Mouse (Mus musculus): Measurements from ENCODE around the gene Palld. TPM values are rescaled to one million over a fixed set of nuclear protein-coding genes. Genes with fewer than 3 reads are reported as not detected.

The Palld gene
- total and polyA plus RNA-seq, 3 experiments, result 0.87 to 7.1 (median 2.6) TPM

DNA sequence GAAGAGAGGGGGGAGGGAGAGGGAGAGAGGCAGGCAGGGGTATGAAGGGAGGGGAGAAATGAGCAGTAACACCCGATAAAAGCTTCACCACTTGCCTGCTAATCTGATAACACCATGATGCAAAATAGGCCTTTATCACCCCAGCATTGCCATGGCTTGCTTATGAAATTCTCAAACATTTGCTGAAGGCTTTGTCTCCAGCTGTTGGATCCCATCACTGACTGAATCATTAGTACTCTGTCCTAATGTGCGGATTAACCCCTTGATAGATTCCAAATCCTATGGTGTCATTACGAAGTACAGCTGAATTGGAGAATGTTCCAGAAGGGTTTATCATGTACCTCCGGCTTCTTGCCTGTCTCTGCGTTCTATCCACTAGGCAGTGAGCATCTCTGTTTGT is 55.0 kb downstream of the Palld start:
- H3K27me3 ChIP-seq (replicated peaks), result no peaks in the 10 kb centered on the region
- H3K4me3 ChIP-seq (replicated peaks in 1 of 3; ENCODE audit: low read depth in 2 of 3, low read length in 2 of 3, poor library complexity in 1 of 3), result no peak overlapping the region
- H3K4me1 ChIP-seq (ENCODE audit: control insufficient read depth in 1 of 2, insufficient read depth in 2 of 2), result no peaks in the 10 kb centered on the region
- H3K79me2 ChIP-seq (replicated peaks; ENCODE audit: control insufficient read depth, extremely low read depth, insufficient read depth, poor library complexity, severe bottlenecking), result no peaks in the 10 kb centered on the region
- H3K9me3 ChIP-seq (replicated peaks; ENCODE audit: low read length), result peaks cover 4% of the 10 kb centered on the region
- dilution Hi-C loops (cut with MboI; ENCODE audit: extremely low pct_ligation_motif_present, extremely low pct_unique_long_range_greater_than_20kb, low sequenced_read_pairs), result no loop called here
- in situ Hi-C loops (cut with MboI; ENCODE audit: low pct_ligation_motif_present, low pct_unique_long_range_greater_than_20kb, low sequenced_read_pairs), result no loop called here
- no peak overlapping the region for H3K4me2 ChIP-seq (ENCODE audit: insufficient read depth, low read depth, poor library complexity, severe bottlenecking)
- H3K36me3 ChIP-seq (replicated peaks in 1 of 2; ENCODE audit: control insufficient read depth in 1 of 2, insufficient read depth in 1 of 2, low read length in 1 of 2), result no peaks in the 10 kb centered on the region
- TF ChIP-seq USF1 (IDR thresholded peaks at IDR 0.05; ENCODE audit: low read depth, low read length) (no peak), BHLHE40 (IDR thresholded peaks at IDR 0.05; ENCODE audit: low read depth, low read length) (no peak), NELFE (IDR thresholded peaks at IDR 0.05; ENCODE audit: low read depth, low read length) (no peak), NRF1 (IDR thresholded peaks at IDR 0.05; ENCODE audit: low read depth, low read length) (no peak), POLR2A (IDR thresholded peaks at IDR 0.05; ENCODE audit: low read depth, low read length) (no peak), MYC (IDR thresholded peaks at IDR 0.05; ENCODE audit: low read depth, low read length) (no peak), USF2 (conservative IDR thresholded peaks at IDR 0.05; ENCODE audit: low read depth, low read length) (no peak), ZC3H11A (IDR thresholded peaks at IDR 0.05; ENCODE audit: low read depth, low read length) (no peak), TBP (conservative IDR thresholded peaks at IDR 0.05; ENCODE audit: low read depth, low read length) (no peak), ZKSCAN1 (IDR thresholded peaks at IDR 0.05; ENCODE audit: borderline replicate concordance, low read depth, low read length) (no peak), POLR2AphosphoS2 (IDR thresholded peaks at IDR 0.05; ENCODE audit: low read depth, low read length) (no peak), TCF12 (IDR thresholded peaks at IDR 0.05; ENCODE audit: low read depth, low read length) (no peak), KAT2A (IDR thresholded peaks at IDR 0.05; ENCODE audit: insufficient replicate concordance, low read length) (no peak)
- no peak overlapping the region for H3K9ac ChIP-seq (ENCODE audit: insufficient read depth, low read depth)
- no peak for DNase-seq (ENCODE audit: extremely low read depth)
- no peak overlapping the region for H3K27ac ChIP-seq (ENCODE audit: insufficient read depth, low read depth)

GRCm38 (mm10) chr8:61844992-61845391 is 57.5 kb downstream of the Palld start:
- no peak overlapping the region for H3K4me3 ChIP-seq (replicated peaks in 1 of 3; ENCODE audit: low read depth in 2 of 3, low read length in 2 of 3, poor library complexity in 1 of 3)
- no peak overlapping the region for H3K4me2 ChIP-seq (ENCODE audit: insufficient read depth, low read depth, poor library complexity, severe bottlenecking)
- H3K79me2 ChIP-seq (replicated peaks; ENCODE audit: control insufficient read depth, extremely low read depth, insufficient read depth, poor library complexity, severe bottlenecking), result no peaks in the 10 kb centered on the region
- TF ChIP-seq SIN3A (IDR thresholded peaks at IDR 0.05; ENCODE audit: low read length), result no peak
- no peak for TF ChIP-seq ZMIZ1 (IDR thresholded peaks at IDR 0.05; ENCODE audit: low read depth, low read length)
- TF ChIP-seq ZC3H11A (IDR thresholded peaks at IDR 0.05; ENCODE audit: low read depth, low read length), result no peak
- TF ChIP-seq MAX (IDR thresholded peaks at IDR 0.05; ENCODE audit: low read length), result no peak
- no peak for TF ChIP-seq TCF12 (IDR thresholded peaks at IDR 0.05; ENCODE audit: low read depth, low read length)
- TF ChIP-seq POLR2A (IDR thresholded peaks at IDR 0.05; ENCODE audit: low read depth, low read length), result no peak
- no peak for TF ChIP-seq RAD21 (IDR thresholded peaks at IDR 0.05; ENCODE audit: low read depth, low read length)
- TF ChIP-seq KAT2A (IDR thresholded peaks at IDR 0.05; ENCODE audit: insufficient replicate concordance, low read length), result no peak
- no peak for TF ChIP-seq MAFK (IDR thresholded peaks at IDR 0.05; ENCODE audit: insufficient replicate concordance, low read length)
- TF ChIP-seq GABPA (IDR thresholded peaks at IDR 0.05; ENCODE audit: insufficient replicate concordance, low read depth, low read length), result no peak
- H3K27me3 ChIP-seq (replicated peaks), result no peaks in the 10 kb centered on the region
- H3K4me1 ChIP-seq (ENCODE audit: control insufficient read depth in 1 of 2, insufficient read depth in 2 of 2), result no peaks in the 10 kb centered on the region
- no peak overlapping the region for H3K9ac ChIP-seq (ENCODE audit: insufficient read depth, low read depth)
- dilution Hi-C loops (cut with MboI; ENCODE audit: extremely low pct_ligation_motif_present, extremely low pct_unique_long_range_greater_than_20kb, low sequenced_read_pairs), result no loop called here
- no peak for DNase-seq (ENCODE audit: extremely low read depth)
- in situ Hi-C loops (cut with MboI; ENCODE audit: low pct_ligation_motif_present, low pct_unique_long_range_greater_than_20kb, low sequenced_read_pairs), result no loop called here
- no peak overlapping the region for H3K27ac ChIP-seq (ENCODE audit: insufficient read depth, low read depth)
- H3K36me3 ChIP-seq (replicated peaks in 1 of 2; ENCODE audit: control insufficient read depth in 1 of 2, insufficient read depth in 1 of 2, low read length in 1 of 2), result no peaks in the 10 kb centered on the region
- H3K9me3 ChIP-seq (replicated peaks; ENCODE audit: low read length), result peaks cover 4% of the 10 kb centered on the region
